Comparison of ENCODE assay signal across 8 mouse cellular contexts in genomic region chr3:95054481-95055260, GRCm38 (mm10). TPM values are rescaled to one million over a fixed set of nuclear protein-coding genes. Genes with fewer than 3 reads are reported as not detected.
DNase-seq lines count a peak whose midpoint lies in the region; ATAC-seq and TF ChIP-seq lines count a peak whose summit lies in the region.

No protein-coding gene starts in this region.

- TF ChIP-seq POLR2A in testis, adult 2 months (IDR thresholded peaks at IDR 0.05; ENCODE audit: control insufficient read depth, low read depth, low read length) = no peak

- H3K9ac ChIP-seq in limb, embryonic 13.5 days = no peak overlapping the region

- H3K4me1 ChIP-seq in limb, embryonic 13.5 days = peaks cover 13% of the 10 kb centered on the region
- H3K4me1 ChIP-seq in testis, adult 2 months (ENCODE audit: control insufficient read depth, insufficient read depth, low read length) = no peaks in the 10 kb centered on the region

- WGBS in limb, embryonic 13.5 days = 34% methylated on average over 10 of the region's 10 CpGs

- peak; percentile 65 for ATAC-seq in common myeloid progenitor, adult 5-6 weeks (replicated peaks; ENCODE audit: low read depth, poor library complexity, severe bottlenecking)
- ATAC-seq in limb, embryonic 13.5 days (ENCODE audit: low FRiP score, low read depth) = no peak; the same call in 1 of the 2 replicates

- H3K9me3 ChIP-seq in limb, embryonic 13.5 days = no peaks in the 10 kb centered on the region

- H3K27ac ChIP-seq in gastrocnemius, adult 2 months = peak overlapping the region; percentile 49
- H3K27ac ChIP-seq in limb, embryonic 13.5 days = peak overlapping the region; percentile 55; the same call in 1 of the 2 replicates
- H3K27ac ChIP-seq in testis, adult 2 months (ENCODE audit: control insufficient read depth, insufficient read depth, low read depth, low read length) = peak overlapping the region; percentile 9; the same call in 1 of the 2 replicates

- no peak overlapping the region for H3K4me2 ChIP-seq in limb, embryonic 13.5 days (replicated peaks)

- H3K4me3 ChIP-seq in gastrocnemius, adult 2 months = no peak overlapping the region
- H3K4me3 ChIP-seq in limb, embryonic 13.5 days = no peak overlapping the region
- no peak overlapping the region for H3K4me3 ChIP-seq in testis, adult 2 months (ENCODE audit: control insufficient read depth, low read depth, low read length)

- H3K27me3 ChIP-seq in limb, embryonic 13.5 days = no peaks in the 10 kb centered on the region
- H3K27me3 ChIP-seq in testis, adult 2 months (ENCODE audit: control insufficient read depth, insufficient read depth, low read length) = no peaks in the 10 kb centered on the region

- intact Hi-C loops in gastrocnemius, adult 2 months (cut with DNase I) = loop anchor here (5.0 kb wide), 2 partner anchors 53 to 98 kb away; partner anchors contain the start of gene Pip5k1a

- no peak for TF ChIP-seq CTCF in gastrocnemius, adult 2 months (IDR thresholded peaks at IDR 0.05)
- no peak for TF ChIP-seq CTCF in testis, adult 2 months (IDR thresholded peaks at IDR 0.05; ENCODE audit: control insufficient read depth, insufficient read depth, insufficient replicate concordance, low read depth, low read length)

- peak; percentile 38 for DNase-seq in gastrocnemius, adult 2 months
- no peak for DNase-seq in gastrocnemius, postnatal 25 days
- DNase-seq in right cerebral cortex, adult 2 months (ENCODE audit: low spot score in 2 of 2) = peak; percentile 23 to 24
- DNase-seq in right cerebral cortex, postnatal 36 days (ENCODE audit: low spot score in 2 of 2) = no peak
- no peak for DNase-seq in retina, postnatal 1 day

- H3K36me3 ChIP-seq in limb, embryonic 13.5 days = peaks cover 27% of the 10 kb centered on the region
- no peaks in the 10 kb centered on the region; the same call in 1 of the 2 replicates for H3K36me3 ChIP-seq in testis, adult 2 months (ENCODE audit: control insufficient read depth, insufficient read depth, low read length)

RNA-seq across cellular contexts. Expression of gene Psmd4, which starts 12.3 kb away (rescaled TPM):
- total RNA-seq in gastrocnemius, adult 2 months (2021) = 100 to 1,000 TPM; 164 to 237 TPM
- 100 to 1,000 TPM; 163 to 181 TPM for total RNA-seq in gastrocnemius, postnatal 25 days (2021)
- 210 and 232 TPM in 2 replicates for total RNA-seq in common myeloid progenitor, adult 5-6 weeks (2017)
- polyA plus RNA-seq in limb, embryonic 13.5 days (2015; fragmentation: Nextera tagmentation; extraction: Ambion mirVana) = 282 and 310 TPM in 2 replicates
- 209 and 219 TPM in 2 replicates for polyA plus RNA-seq in testis, adult 2 months (2012; rRNA removed)

RNA-seq across cellular contexts. Expression of gene Zfp687, which starts 39.4 kb away (rescaled TPM):
- total RNA-seq in gastrocnemius, adult 2 months (2021) = 10 to 100 TPM; 10.9 to 11.5 TPM
- total RNA-seq in gastrocnemius, postnatal 25 days (2021) = 1 to 10 TPM; 8.4 to 8.9 TPM
- 18.2 and 20.6 TPM in 2 replicates for total RNA-seq in common myeloid progenitor, adult 5-6 weeks (2017)
- 23.5 and 24.4 TPM in 2 replicates for polyA plus RNA-seq in limb, embryonic 13.5 days (2015; fragmentation: Nextera tagmentation; extraction: Ambion mirVana)
- 37.7 and 43.3 TPM in 2 replicates for polyA plus RNA-seq in testis, adult 2 months (2012; rRNA removed)

RNA-seq across cellular contexts. Expression of gene Pip5k1a, which starts 52.1 kb away (rescaled TPM):
- total RNA-seq in gastrocnemius, adult 2 months (2021) = 10 to 100 TPM; 23.1 to 26.5 TPM
- total RNA-seq in gastrocnemius, postnatal 25 days (2021) = 10 to 100 TPM; 16.3 to 19.4 TPM
- total RNA-seq in common myeloid progenitor, adult 5-6 weeks (2017) = 13.3 and 19.2 TPM in 2 replicates
- polyA plus RNA-seq in limb, embryonic 13.5 days (2015; fragmentation: Nextera tagmentation; extraction: Ambion mirVana) = 26.5 and 28.4 TPM in 2 replicates
- 14.4 and 17.8 TPM in 2 replicates for polyA plus RNA-seq in testis, adult 2 months (2012; rRNA removed)

RNA-seq across cellular contexts. Expression of gene Vps72, which starts 56.2 kb away (rescaled TPM):
- 10 to 100 TPM; 48.9 to 73.2 TPM for total RNA-seq in gastrocnemius, adult 2 months (2021)
- 10 to 100 TPM; 36.0 to 40.4 TPM for total RNA-seq in gastrocnemius, postnatal 25 days (2021)
- 82.0 and 161 TPM in 2 replicates for total RNA-seq in common myeloid progenitor, adult 5-6 weeks (2017)
- polyA plus RNA-seq in limb, embryonic 13.5 days (2015; fragmentation: Nextera tagmentation; extraction: Ambion mirVana) = 216 and 217 TPM in 2 replicates
- 31.8 and 32.6 TPM in 2 replicates for polyA plus RNA-seq in testis, adult 2 months (2012; rRNA removed)

Comparison
In these comparisons a context has a peak if more than half of its experiments do, and no peak if none do; other contexts are left out.
1. DNase-seq: peak in gastrocnemius, adult 2 months (single experiment) and right cerebral cortex, adult 2 months (2 of 2); none in gastrocnemius, postnatal 25 days (single experiment), right cerebral cortex, postnatal 36 days (0 of 2) and retina, postnatal 1 day (single experiment).
2. Peak in every context shown above with its lines, with median percentiles within 50 percentile points of each other: H3K27ac ChIP-seq.